In the genomic region with DNA sequence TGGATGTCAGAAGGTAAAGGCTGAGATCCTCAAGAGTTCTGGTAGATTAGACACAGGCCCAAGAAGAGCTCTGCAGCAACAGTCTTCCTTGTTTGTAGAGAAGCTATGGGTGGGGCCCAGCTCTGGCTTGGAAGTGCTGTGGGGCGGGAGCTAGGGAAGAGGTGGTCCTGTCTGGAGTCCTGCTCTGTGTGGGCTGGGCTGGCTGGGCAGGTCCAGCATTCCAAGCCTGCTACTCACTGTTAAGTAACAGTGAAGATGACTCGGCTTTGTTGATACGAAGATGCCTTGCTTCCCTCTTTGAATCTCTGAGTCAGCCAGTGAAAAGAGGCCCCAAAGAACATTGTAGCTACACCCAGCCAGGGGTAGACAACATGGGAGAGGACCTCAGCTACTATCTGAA, we compare ENCODE assay signal across 9 mouse cellular contexts. TPM values are rescaled to one million over a fixed set of nuclear protein-coding genes. Genes with fewer than 3 reads are reported as not detected.
A peak's percentile ranks its signal among the peaks of the same experiment; 100 is the strongest.
DNase-seq lines count a peak whose midpoint lies in the region; ATAC-seq and TF ChIP-seq lines count a peak whose summit lies in the region.
"Had no signal": no experiment of that assay in that cellular context is flagged by ENCODE, and none has a peak within 500 bp of the region (broad histone marks: within the 10 kb centered on the region; RNA-seq: fewer than 3 reads in every experiment).

No protein-coding gene starts in this region.

- no peak overlapping the region for H3K9ac ChIP-seq in kidney, embryonic 15.5 days
- no peak overlapping the region for H3K9ac ChIP-seq in kidney, embryonic 16.5 days (replicated peaks; ENCODE audit: low read length)

- no peak for TF ChIP-seq CTCF in gastrocnemius, adult 2 months (IDR thresholded peaks at IDR 0.05)

- H3K4me3 ChIP-seq in kidney, embryonic 15.5 days (replicated peaks), result no peak overlapping the region
- peak overlapping the region; percentile 71 for H3K4me3 ChIP-seq in gastrocnemius, adult 2 months
- H3K4me3 ChIP-seq in kidney, embryonic 16.5 days (ENCODE audit: low read length), result no peak overlapping the region
- no peak overlapping the region for H3K4me3 ChIP-seq in forebrain, embryonic 10.5 days

- H3K27ac ChIP-seq in kidney, embryonic 15.5 days, result no peak overlapping the region
- peak overlapping the region; percentile 85 for H3K27ac ChIP-seq in gastrocnemius, adult 2 months
- no peak overlapping the region for H3K27ac ChIP-seq in kidney, embryonic 16.5 days (ENCODE audit: low read length)
- H3K27ac ChIP-seq in forebrain, embryonic 10.5 days, result no peak overlapping the region

- peaks cover 6% of the 10 kb centered on the region for H3K4me1 ChIP-seq in kidney, embryonic 15.5 days
- H3K4me1 ChIP-seq in kidney, embryonic 16.5 days (ENCODE audit: insufficient read depth, low read length), result 0 out of 2 replicates have a peak, but pooled peaks cover 3% of the 10 kb centered on the region
- H3K4me1 ChIP-seq in forebrain, embryonic 10.5 days, result peaks cover 14% of the 10 kb centered on the region; the same call in 1 of the 2 replicates

- intact Hi-C loops in gastrocnemius, adult 2 months (cut with DNase I), result no loop called here

- no peak overlapping the region for H3K4me2 ChIP-seq in kidney, embryonic 15.5 days
- no peak overlapping the region for H3K4me2 ChIP-seq in kidney, embryonic 16.5 days (replicated peaks; ENCODE audit: low read depth, low read length)

- peak; percentile 9 for DNase-seq in kidney, adult 11 months
- peak; percentile 88 for DNase-seq in gastrocnemius, adult 2 months
- DNase-seq in forebrain, embryonic 10.5 days (ENCODE audit: extremely low spot score, low spot score), result no peak
- DNase-seq in spleen, postnatal 4 days (ENCODE audit: low spot score in 2 of 2), result no peak
- DNase-seq in left cerebral cortex, adult 11 months (ENCODE audit: low spot score), result no peak

- no peaks in the 10 kb centered on the region for H3K36me3 ChIP-seq in kidney, embryonic 15.5 days
- H3K36me3 ChIP-seq in kidney, embryonic 16.5 days (ENCODE audit: insufficient read depth, low read length), result no peaks in the 10 kb centered on the region
- H3K36me3 ChIP-seq in forebrain, embryonic 10.5 days (replicated peaks), result no peaks in the 10 kb centered on the region

- H3K9me3 ChIP-seq in kidney, embryonic 15.5 days (replicated peaks), result no peaks in the 10 kb centered on the region
- H3K9me3 ChIP-seq in kidney, embryonic 16.5 days (ENCODE audit: low read length), result no peaks in the 10 kb centered on the region
- H3K9me3 ChIP-seq in forebrain, embryonic 10.5 days, result no peaks in the 10 kb centered on the region

- H3K27me3 ChIP-seq in kidney, embryonic 15.5 days, result no peaks in the 10 kb centered on the region
- H3K27me3 ChIP-seq in kidney, embryonic 16.5 days (ENCODE audit: insufficient read depth, low read length), result no peaks in the 10 kb centered on the region
- H3K27me3 ChIP-seq in forebrain, embryonic 10.5 days (ENCODE audit: poor library complexity, severe bottlenecking), result no peaks in the 10 kb centered on the region

- 61% methylated on average over 3 of the region's 3 CpGs for WGBS in kidney, embryonic 15.5 days
- 39% methylated on average over 3 of the region's 3 CpGs for WGBS in kidney, embryonic 16.5 days
- WGBS in forebrain, embryonic 10.5 days, result 71% methylated on average over 3 of the region's 3 CpGs

- ATAC-seq in kidney, embryonic 15.5 days (replicated peaks; ENCODE audit: low FRiP score), result no peak; the same call in 1 of the 2 replicates
- peak; percentile 78; the same call in 1 of the 2 replicates for ATAC-seq in kidney, embryonic 16.5 days (ENCODE audit: low FRiP score, low TSS enrichment)
- peak; percentile 21; the same call in 1 of the 2 replicates for ATAC-seq in neutrophil, adult 5-6 weeks (ENCODE audit: extremely low read depth, insufficient number of reproducible peaks, low FRiP score, poor library complexity, severe bottlenecking)

RNA-seq across cellular contexts. Expression of a gene that starts 1.9 kb away (rescaled TPM):
- polyA plus RNA-seq in kidney, embryonic 15.5 days (2015; fragmentation: Nextera tagmentation; extraction: Ambion mirVana), result 2.4 and 2.6 TPM in 2 replicates
- 1 to 10 TPM; 2.3 to 2.8 TPM for total RNA-seq in gastrocnemius, adult 2 months (2021)
- 2.1 TPM in 2 replicates for polyA plus RNA-seq in kidney, embryonic 16.5 days (2015; fragmentation: Nextera tagmentation; extraction: Ambion mirVana)
- 0.86 and 1.0 TPM in 2 replicates for total RNA-seq in neutrophil, adult 5-6 weeks (2017)
- 0.27 and 0.60 TPM in 2 replicates for polyA plus RNA-seq in forebrain, embryonic 10.5 days (2016; fragmentation: Nextera tagmentation; extraction: Ambion mirVana)

RNA-seq across cellular contexts. Expression of a gene that starts 52.3 kb away (rescaled TPM):
- polyA plus RNA-seq in kidney, embryonic 15.5 days (2015; fragmentation: Nextera tagmentation; extraction: Ambion mirVana), result 7.1 and 9.8 TPM in 2 replicates
- under 1 TPM in 1 of 2 experiments, not detected in 1; 0.11 TPM for total RNA-seq in gastrocnemius, adult 2 months (2021)
- 11.4 and 14.1 TPM in 2 replicates for polyA plus RNA-seq in kidney, embryonic 16.5 days (2015; fragmentation: Nextera tagmentation; extraction: Ambion mirVana)
- total RNA-seq in neutrophil, adult 5-6 weeks (2017), result 26.8 and 35.0 TPM in 2 replicates
- not detected in 2 replicates for polyA plus RNA-seq in forebrain, embryonic 10.5 days (2016; fragmentation: Nextera tagmentation; extraction: Ambion mirVana)
- polyA plus RNA-seq: frontal cortex, adult 2 months had no signal

RNA-seq across cellular contexts. Expression of a gene that starts 53.4 kb away (rescaled TPM):
- polyA plus RNA-seq in kidney, embryonic 15.5 days (2015; fragmentation: Nextera tagmentation; extraction: Ambion mirVana), result 0.13 and 0.35 TPM in 2 replicates
- total RNA-seq in gastrocnemius, adult 2 months (2021), result not detected
- 0.16 and 0.33 TPM in 2 replicates for polyA plus RNA-seq in kidney, embryonic 16.5 days (2015; fragmentation: Nextera tagmentation; extraction: Ambion mirVana)
- total RNA-seq in neutrophil, adult 5-6 weeks (2017), result not detected in 2 replicates
- polyA plus RNA-seq in forebrain, embryonic 10.5 days (2016; fragmentation: Nextera tagmentation; extraction: Ambion mirVana), result not detected in 2 replicates

Comparison
In these comparisons a context has a peak if more than half of its experiments do, and no peak if none do; other contexts are left out.
1. DNase-seq: peak in kidney, adult 11 months (single experiment) and gastrocnemius, adult 2 months (single experiment); none in forebrain, embryonic 10.5 days (single experiment), spleen, postnatal 4 days (0 of 2) and left cerebral cortex, adult 11 months (single experiment).